Mouse (Mus musculus) liver, embryonic 14.5 days (tissue): ENCODE results near the gene Rab25.
A peak's percentile ranks its signal among the peaks of the same experiment; 100 is the strongest.

Experiments
- CTCF ChIP-seq: IDR thresholded peaks from 2 replicates; pipeline ENCODE4 v1.5.1; 2016; ENCODE audit warnings: antibody characterized with exemption, low read depth, control low read depth
- EP300 ChIP-seq: IDR thresholded peaks from 2 replicates; pipeline ENCODE4 v1.6.1; 2016; ENCODE audit warnings: antibody characterized with exemption, low read depth

DNA sequence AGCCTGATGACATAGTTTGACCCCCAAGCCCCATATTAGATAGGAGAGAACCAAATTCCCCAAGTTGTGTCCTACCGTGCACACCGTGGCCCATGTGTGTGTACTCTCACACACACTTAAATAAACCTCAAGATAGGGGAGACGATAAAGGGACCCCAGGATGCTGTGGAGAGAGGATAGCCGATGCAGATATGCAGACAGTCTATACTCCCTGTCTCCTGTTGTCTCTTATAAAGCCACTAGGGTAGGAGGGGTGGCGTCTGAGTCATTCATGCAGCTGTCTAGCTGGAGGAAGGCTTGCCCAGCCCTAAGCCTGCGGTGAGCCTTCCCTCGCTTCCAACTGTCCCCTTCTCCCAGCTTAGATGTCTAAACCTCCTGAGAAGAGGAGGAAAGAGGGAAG lies 48.0 kb downstream of the Rab25 start:
- TF ChIP-seq CTCF = peak; percentile 40; the same call in 1 of the 2 replicates
- TF ChIP-seq EP300 = no peak
